ENCODE assay signal across 16 mouse cellular contexts in genomic region chr10:80671251-80671650, GRCm38 (mm10). TPM values are rescaled to one million over a fixed set of nuclear protein-coding genes. Genes with fewer than 3 reads are reported as not detected.
DNase-seq lines count a peak whose midpoint lies in the region; ATAC-seq and TF ChIP-seq lines count a peak whose summit lies in the region.
"Had no signal": no experiment of that assay in that cellular context is flagged by ENCODE, and none has a peak within 500 bp of the region (broad histone marks: within the 10 kb centered on the region; RNA-seq: fewer than 3 reads in every experiment).

No protein-coding gene starts in this region.

- no peaks in the 10 kb centered on the region for H3K27me3 ChIP-seq in cerebellum, adult 2 months (ENCODE audit: control insufficient read depth, insufficient read depth, low read length)
- no peaks in the 10 kb centered on the region for H3K27me3 ChIP-seq in heart, adult 2 months (ENCODE audit: control insufficient read depth, insufficient read depth, low read length)
- H3K27me3 ChIP-seq in megakaryocyte, embryonic 14.5 days (replicated peaks), result no peaks in the 10 kb centered on the region
- no peaks in the 10 kb centered on the region for H3K27me3 ChIP-seq in myocyte (ENCODE audit: control insufficient read depth, insufficient read depth, insufficient read length)

- H3K4me1 ChIP-seq in cerebellum, adult 2 months (ENCODE audit: control insufficient read depth, insufficient read depth, low read length), result peaks cover 67% of the 10 kb centered on the region
- peaks cover 41% of the 10 kb centered on the region for H3K4me1 ChIP-seq in heart, adult 2 months (ENCODE audit: control insufficient read depth, insufficient read depth, low read length)
- H3K4me1 ChIP-seq in megakaryocyte, embryonic 14.5 days, result peaks cover 89% of the 10 kb centered on the region

- no peaks in the 10 kb centered on the region for H3K9me3 ChIP-seq in megakaryocyte, embryonic 14.5 days

- TF ChIP-seq CTCF in cerebellum, adult 2 months (IDR thresholded peaks at IDR 0.05; ENCODE audit: borderline replicate concordance, insufficient read depth, low read depth, low read length), result no peak
- no peak for TF ChIP-seq CTCF in heart, adult 2 months (IDR thresholded peaks at IDR 0.05)

- TF ChIP-seq POLR2A in cerebellum, adult 2 months (IDR thresholded peaks at IDR 0.05; ENCODE audit: borderline replicate concordance, insufficient read depth, low read length), result no peak
- no peak for TF ChIP-seq POLR2A in heart, adult 2 months (IDR thresholded peaks at IDR 0.05; ENCODE audit: insufficient read depth, low read depth, low read length)
- TF ChIP-seq POLR2A in myocyte (IDR thresholded peaks at IDR 0.05; ENCODE audit: insufficient read length, low read depth), result no peak

- DNase-seq in cerebellum, adult 2 months, result no peak
- no peak for DNase-seq in cerebellum, postnatal 4 days (ENCODE audit: low spot score in 2 of 2)
- peak in 1 of 2 experiments; percentile 46 for DNase-seq in heart, adult 2 months
- no peak for DNase-seq in heart, adult 18-20 months
- DNase-seq: cerebellum, adult 8-10 months; lung, embryonic 14.5 days; thymus, postnatal 25 days had no signal

- no peak for ATAC-seq in megakaryocyte, adult 5-6 weeks (ENCODE audit: poor library complexity, severe bottlenecking)
- ATAC-seq: activated CD4-positive, CD25-positive, alpha-beta regulatory T cell, adult 4 months; forebrain, embryonic 14.5 days; hindbrain, postnatal 0 days; intestine, embryonic 16.5 days had no signal

- peak overlapping the region; percentile 60; the same call in 1 of the 2 replicates for H3K27ac ChIP-seq in cerebellum, adult 2 months (ENCODE audit: insufficient read depth, low read length)
- peak overlapping the region; percentile 97 for H3K27ac ChIP-seq in heart, adult 2 months
- H3K27ac ChIP-seq: hindbrain, postnatal 0 days; layer of hippocampus, adult 2 months; liver, embryonic 14.5 days had no signal

- peaks cover 25% of the 10 kb centered on the region for H3K36me3 ChIP-seq in heart, adult 2 months (ENCODE audit: control insufficient read depth, insufficient read depth, low read length)
- H3K36me3 ChIP-seq in megakaryocyte, embryonic 14.5 days (replicated peaks; ENCODE audit: low read length), result peaks cover 90% of the 10 kb centered on the region
- H3K36me3 ChIP-seq in myocyte (ENCODE audit: control insufficient read depth, insufficient read depth), result peaks cover 11% of the 10 kb centered on the region

- TF ChIP-seq EP300 in heart, adult 2 months (IDR thresholded peaks at IDR 0.05; ENCODE audit: insufficient read depth, low read depth, low read length), result no peak

- H3K79me2 ChIP-seq in heart, adult 2 months (replicated peaks; ENCODE audit: control insufficient read depth, insufficient read depth, low read length), result peaks cover 6% of the 10 kb centered on the region
- peaks cover 41% of the 10 kb centered on the region for H3K79me2 ChIP-seq in myocyte (ENCODE audit: control insufficient read depth, insufficient read depth)

- peak overlapping the region; percentile 78 for H3K4me2 ChIP-seq in myocyte (ENCODE audit: low read depth)
- H3K4me2 ChIP-seq: lung, embryonic 14.5 days had no signal

- no peak overlapping the region for H3ac ChIP-seq in myocyte (ENCODE audit: control insufficient read depth, insufficient read length)

- WGBS in cerebellum, adult 2 months, result 69% methylated on average over 4 of the region's 4 CpGs
- WGBS in heart, adult 2 months, result 70% methylated on average over 4 of the region's 4 CpGs

- peak overlapping the region; percentile 29 for H3K9ac ChIP-seq in heart, adult 2 months (ENCODE audit: low read depth, low read length)
- H3K9ac ChIP-seq: liver, embryonic 14.5 days; lung, embryonic 14.5 days had no signal

- intact Hi-C loops in heart, adult 2 months (cut with DNase I), result no loop called here

- H3K4me3 ChIP-seq in cerebellum, adult 2 months (replicated peaks; ENCODE audit: insufficient read depth, low read depth, low read length), result no peak overlapping the region
- no peak overlapping the region for H3K4me3 ChIP-seq in heart, adult 2 months
- peak overlapping the region; percentile 39 for H3K4me3 ChIP-seq in megakaryocyte, embryonic 14.5 days (replicated peaks)
- H3K4me3 ChIP-seq in myocyte, result no peak overlapping the region
- H3K4me3 ChIP-seq: layer of hippocampus, adult 2 months had no signal

TF ChIP-seq in myocyte, 11 proteins besides CTCF, POLR2A, EP300 and RAD21:
- no peak for TF ChIP-seq USF1 (IDR thresholded peaks at IDR 0.05; ENCODE audit: low read depth)
- no peak for TF ChIP-seq REST (IDR thresholded peaks at IDR 0.05; ENCODE audit: insufficient read depth, insufficient read length)
- TF ChIP-seq MYOG (IDR thresholded peaks at IDR 0.05; ENCODE audit: control insufficient read depth in 1 of 3, insufficient read depth in 1 of 3, insufficient read length in 2 of 3, low read depth in 2 of 3), result peak in 1 of 3 experiments; percentile 15
- peak in 1 of 3 experiments; percentile 40 for TF ChIP-seq MYOD1 (IDR thresholded peaks at IDR 0.05; ENCODE audit: control insufficient read depth in 1 of 3, insufficient read length in 2 of 3, low read depth in 2 of 3)

RNA-seq across cellular contexts. Expression of gene Mknk2, which starts 6.7 kb away (rescaled TPM):
- 59.3 and 64.4 TPM in 2 replicates for polyA plus RNA-seq in cerebellum, adult 2 months (2012; rRNA removed)
- 100 to 1,000 TPM; 176 to 229 TPM for total RNA-seq in heart, adult 2 months (2021)
- 199 and 208 TPM in 2 replicates for polyA plus RNA-seq in heart, adult 2 months (2012; rRNA removed)
- 100 to 1,000 TPM; 185 to 204 TPM for total RNA-seq in heart, adult 18-20 months (2021)
- polyA plus RNA-seq in megakaryocyte, embryonic 14.5 days (2012; ENCODE audit: insufficient read depth, low replicate concordance), result 472 and 996 TPM in 2 replicates
- total RNA-seq in megakaryocyte, adult 5-6 weeks (2015), result 53.5 and 61.1 TPM in 2 replicates
- total RNA-seq in megakaryocyte, adult 5-6 weeks (2017), result 63.3 and 74.8 TPM in 2 replicates
- 119 TPM for polyA plus RNA-seq in myocyte (2012; fragmentation: generic; extraction: Trizol)

RNA-seq across cellular contexts. Expression of gene Btbd2, which starts 14.4 kb away (rescaled TPM):
- 106 and 108 TPM in 2 replicates for polyA plus RNA-seq in cerebellum, adult 2 months (2012; rRNA removed)
- total RNA-seq in heart, adult 2 months (2021), result 10 to 100 TPM; 43.7 to 44.2 TPM
- polyA plus RNA-seq in heart, adult 2 months (2012; rRNA removed), result 57.3 and 60.1 TPM in 2 replicates
- 10 to 100 TPM; 43.2 to 46.1 TPM for total RNA-seq in heart, adult 18-20 months (2021)
- polyA plus RNA-seq in megakaryocyte, embryonic 14.5 days (2012; ENCODE audit: insufficient read depth, low replicate concordance), result 91.6 and 121 TPM in 2 replicates
- 8.4 and 10.3 TPM in 2 replicates for total RNA-seq in megakaryocyte, adult 5-6 weeks (2015)
- 16.5 and 30.1 TPM in 2 replicates for total RNA-seq in megakaryocyte, adult 5-6 weeks (2017)
- 55.9 TPM for polyA plus RNA-seq in myocyte (2012; fragmentation: generic; extraction: Trizol)

RNA-seq across cellular contexts. Expression of gene Mob3a, which starts 30.5 kb away (rescaled TPM):
- 12.6 and 14.2 TPM in 2 replicates for polyA plus RNA-seq in cerebellum, adult 2 months (2012; rRNA removed)
- total RNA-seq in heart, adult 2 months (2021), result 1 to 10 TPM; 7.4 to 7.6 TPM
- polyA plus RNA-seq in heart, adult 2 months (2012; rRNA removed), result 11.7 and 13.6 TPM in 2 replicates
- total RNA-seq in heart, adult 18-20 months (2021), result 1 to 10 TPM; 7.5 to 8.0 TPM
- 61.8 and 135 TPM in 2 replicates for polyA plus RNA-seq in megakaryocyte, embryonic 14.5 days (2012; ENCODE audit: insufficient read depth, low replicate concordance)
- 61.8 and 72.0 TPM in 2 replicates for total RNA-seq in megakaryocyte, adult 5-6 weeks (2015)
- 65.0 and 77.3 TPM in 2 replicates for total RNA-seq in megakaryocyte, adult 5-6 weeks (2017)
- polyA plus RNA-seq in myocyte (2012; fragmentation: generic; extraction: Trizol), result 25.1 TPM

RNA-seq across cellular contexts. Expression of gene Izumo4, which starts 30.7 kb away (rescaled TPM):
- 112 and 117 TPM in 2 replicates for polyA plus RNA-seq in cerebellum, adult 2 months (2012; rRNA removed)
- total RNA-seq in heart, adult 2 months (2021), result 1 to 10 TPM; 3.4 to 3.8 TPM
- 13.3 and 15.6 TPM in 2 replicates for polyA plus RNA-seq in heart, adult 2 months (2012; rRNA removed)
- 1 to 10 TPM; 2.5 to 2.6 TPM for total RNA-seq in heart, adult 18-20 months (2021)
- 19.4 and 27.8 TPM in 2 replicates for polyA plus RNA-seq in megakaryocyte, embryonic 14.5 days (2012; ENCODE audit: insufficient read depth, low replicate concordance)
- 11.3 and 14.2 TPM in 2 replicates for total RNA-seq in megakaryocyte, adult 5-6 weeks (2015)
- 4.4 and 6.6 TPM in 2 replicates for total RNA-seq in megakaryocyte, adult 5-6 weeks (2017)
- 1.9 TPM for polyA plus RNA-seq in myocyte (2012; fragmentation: generic; extraction: Trizol)

RNA-seq across cellular contexts. Expression of gene Csnk1g2, which starts 48.6 kb away (rescaled TPM):
- polyA plus RNA-seq in cerebellum, adult 2 months (2012; rRNA removed), result 208 and 218 TPM in 2 replicates
- total RNA-seq in heart, adult 2 months (2021), result 100 to 1,000 TPM; 117 to 130 TPM
- 125 and 130 TPM in 2 replicates for polyA plus RNA-seq in heart, adult 2 months (2012; rRNA removed)
- total RNA-seq in heart, adult 18-20 months (2021), result 100 to 1,000 TPM; 121 to 132 TPM
- 476 and 617 TPM in 2 replicates for polyA plus RNA-seq in megakaryocyte, embryonic 14.5 days (2012; ENCODE audit: insufficient read depth, low replicate concordance)
- 34.5 and 46.0 TPM in 2 replicates for total RNA-seq in megakaryocyte, adult 5-6 weeks (2015)
- 127 and 144 TPM in 2 replicates for total RNA-seq in megakaryocyte, adult 5-6 weeks (2017)
- polyA plus RNA-seq in myocyte (2012; fragmentation: generic; extraction: Trizol), result 178 TPM
